Mouse (Mus musculus): ENCODE results near the gene Schip1. TPM values are rescaled to one million over a fixed set of nuclear protein-coding genes. Genes with fewer than 3 reads are reported as not detected.

Gene Schip1
- polyA plus RNA-seq, 1 experiment from 2014 or later = 2.3 TPM

DNA sequence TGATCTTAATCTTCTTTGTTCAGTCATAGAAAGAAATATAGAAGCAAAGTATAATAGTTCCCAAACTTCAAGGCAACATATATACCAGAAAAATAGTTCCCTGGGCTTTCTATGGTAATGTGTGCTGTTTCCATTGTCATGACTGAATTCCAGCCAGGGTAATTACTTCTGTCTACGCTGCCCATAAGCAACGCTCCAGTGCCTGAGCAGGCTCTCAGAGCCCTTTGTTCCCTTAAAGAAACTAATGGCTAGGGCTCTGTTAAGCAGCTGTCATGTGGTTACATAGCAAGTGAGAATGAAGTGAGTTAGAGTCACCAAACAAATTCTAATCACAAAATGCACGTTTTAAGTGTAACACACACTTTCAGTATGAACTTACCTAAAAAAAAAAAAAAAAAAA lies 206.9 kb downstream of the Schip1 start:
- TF ChIP-seq EP300 (IDR thresholded peaks at IDR 0.05; ENCODE audit: low read depth) (no peak), CTCF (IDR thresholded peaks at IDR 0.05; ENCODE audit: low read depth) (no peak)
- Histone ChIP-seq H3K27ac (ENCODE audit: low read depth) (no peak overlapping the region), H3K36me3 (replicated peaks; ENCODE audit: insufficient read depth, low read length) (no peaks in the 10 kb centered on the region), H3K27me3 (ENCODE audit: insufficient read depth, low read length) (no peaks in the 10 kb centered on the region), H3K4me2 (ENCODE audit: low read depth, low read length) (no peak overlapping the region), H3K4me1 (ENCODE audit: insufficient read depth) (no peaks in the 10 kb centered on the region), H3K9ac (replicated peaks) (no peak overlapping the region), H3K4me3 (ENCODE audit: low read depth, low read length) (no peak overlapping the region), H3K9me3 (ENCODE audit: low read length) (no peaks in the 10 kb centered on the region)
- ATAC-seq (no peak), DNase-seq (no peak)
- 65% methylated on average over 3 of the region's 3 CpGs for WGBS (ENCODE audit: insufficient replicate concordance)

GRCm38 (mm10) chr3:68271881-68272280 lies 207.3 kb downstream of the Schip1 start:
- no peaks in the 10 kb centered on the region for H3K9me3 ChIP-seq (ENCODE audit: low read length)
- TF ChIP-seq EP300 (IDR thresholded peaks at IDR 0.05; ENCODE audit: low read depth) (no peak), CTCF (IDR thresholded peaks at IDR 0.05; ENCODE audit: low read depth) (no peak)
- ATAC-seq = no peak
- DNase-seq = no peak
- H3K27ac ChIP-seq (ENCODE audit: low read depth) = no peak overlapping the region
- no peaks in the 10 kb centered on the region for H3K4me1 ChIP-seq (ENCODE audit: insufficient read depth)
- no peaks in the 10 kb centered on the region for H3K36me3 ChIP-seq (replicated peaks; ENCODE audit: insufficient read depth, low read length)
- H3K4me3 ChIP-seq (ENCODE audit: low read depth, low read length) = no peak overlapping the region
- 72% methylated on average over 3 of the region's 3 CpGs for WGBS (ENCODE audit: insufficient replicate concordance)
- no peak overlapping the region for H3K9ac ChIP-seq (replicated peaks)
- H3K4me2 ChIP-seq (ENCODE audit: low read depth, low read length) = no peak overlapping the region
- no peaks in the 10 kb centered on the region for H3K27me3 ChIP-seq (ENCODE audit: insufficient read depth, low read length)

GRCm38 (mm10) chr3:68282844-68283594 lies 218.4 kb downstream of the Schip1 start:
- H3K9ac ChIP-seq (replicated peaks) = no peak overlapping the region
- TF ChIP-seq CTCF (IDR thresholded peaks at IDR 0.05; ENCODE audit: low read depth) (no peak), EP300 (IDR thresholded peaks at IDR 0.05; ENCODE audit: low read depth) (no peak)
- no peaks in the 10 kb centered on the region for H3K9me3 ChIP-seq (ENCODE audit: low read length)
- H3K36me3 ChIP-seq (replicated peaks; ENCODE audit: insufficient read depth, low read length) = no peaks in the 10 kb centered on the region
- ATAC-seq (no peak), DNase-seq (no peak)
- 74% methylated on average over 7 of the region's 7 CpGs for WGBS (ENCODE audit: insufficient replicate concordance)
- no peak overlapping the region for H3K4me3 ChIP-seq (ENCODE audit: low read depth, low read length)
- no peaks in the 10 kb centered on the region for H3K27me3 ChIP-seq (ENCODE audit: insufficient read depth, low read length)
- no peak overlapping the region for H3K4me2 ChIP-seq (ENCODE audit: low read depth, low read length)
- no peaks in the 10 kb centered on the region for H3K4me1 ChIP-seq (ENCODE audit: insufficient read depth)
- no peak overlapping the region for H3K27ac ChIP-seq (ENCODE audit: low read depth)

GRCm38 (mm10) chr3:68283595-68283991 lies 219.0 kb downstream of the Schip1 start:
- 70% methylated on average over 10 of the region's 10 CpGs for WGBS (ENCODE audit: insufficient replicate concordance)
- H3K36me3 ChIP-seq (replicated peaks; ENCODE audit: insufficient read depth, low read length) = no peaks in the 10 kb centered on the region
- H3K27ac ChIP-seq (ENCODE audit: low read depth) = no peak overlapping the region
- H3K4me2 ChIP-seq (ENCODE audit: low read depth, low read length) = no peak overlapping the region
- H3K4me1 ChIP-seq (ENCODE audit: insufficient read depth) = no peaks in the 10 kb centered on the region
- no peaks in the 10 kb centered on the region for H3K27me3 ChIP-seq (ENCODE audit: insufficient read depth, low read length)
- H3K4me3 ChIP-seq (ENCODE audit: low read depth, low read length) = no peak overlapping the region
- no peaks in the 10 kb centered on the region for H3K9me3 ChIP-seq (ENCODE audit: low read length)
- DNase-seq = no peak
- no peak overlapping the region for H3K9ac ChIP-seq (replicated peaks)
- TF ChIP-seq CTCF (IDR thresholded peaks at IDR 0.05; ENCODE audit: low read depth) (no peak), EP300 (IDR thresholded peaks at IDR 0.05; ENCODE audit: low read depth) (no peak)
- no peak for ATAC-seq

DNA sequence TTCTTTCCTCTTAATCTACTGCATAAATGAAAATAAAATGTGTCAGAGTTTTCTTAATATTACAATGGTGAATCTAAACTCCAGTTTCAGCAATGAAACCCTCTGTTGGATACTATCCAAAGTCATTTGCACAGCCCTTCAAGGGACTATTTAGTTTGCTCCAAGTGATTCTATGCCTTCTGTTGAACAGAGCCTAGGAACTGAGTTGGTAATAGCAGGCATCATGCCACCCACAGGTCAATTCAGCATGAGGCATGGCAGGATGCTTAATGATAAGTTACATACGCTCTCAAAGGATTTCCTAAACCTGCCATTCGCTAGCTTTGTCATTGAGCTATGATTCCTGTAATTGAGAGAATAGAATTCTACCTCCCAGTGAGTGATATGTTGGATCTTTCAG lies 219.9 kb downstream of the Schip1 start:
- DNase-seq (no peak), ATAC-seq (no peak)
- Histone ChIP-seq H3K27ac (ENCODE audit: low read depth) (no peak overlapping the region), H3K27me3 (ENCODE audit: insufficient read depth, low read length) (no peaks in the 10 kb centered on the region), H3K9me3 (ENCODE audit: low read length) (no peaks in the 10 kb centered on the region), H3K4me1 (ENCODE audit: insufficient read depth) (no peaks in the 10 kb centered on the region), H3K4me2 (ENCODE audit: low read depth, low read length) (no peak overlapping the region), H3K9ac (replicated peaks) (no peak overlapping the region), H3K36me3 (replicated peaks; ENCODE audit: insufficient read depth, low read length) (no peaks in the 10 kb centered on the region), H3K4me3 (ENCODE audit: low read depth, low read length) (no peak overlapping the region)
- TF ChIP-seq CTCF (IDR thresholded peaks at IDR 0.05; ENCODE audit: low read depth) = no peak
- TF ChIP-seq EP300 (IDR thresholded peaks at IDR 0.05; ENCODE audit: low read depth) = no peak
- 77% methylated on average over 2 of the region's 2 CpGs for WGBS (ENCODE audit: insufficient replicate concordance)

DNA sequence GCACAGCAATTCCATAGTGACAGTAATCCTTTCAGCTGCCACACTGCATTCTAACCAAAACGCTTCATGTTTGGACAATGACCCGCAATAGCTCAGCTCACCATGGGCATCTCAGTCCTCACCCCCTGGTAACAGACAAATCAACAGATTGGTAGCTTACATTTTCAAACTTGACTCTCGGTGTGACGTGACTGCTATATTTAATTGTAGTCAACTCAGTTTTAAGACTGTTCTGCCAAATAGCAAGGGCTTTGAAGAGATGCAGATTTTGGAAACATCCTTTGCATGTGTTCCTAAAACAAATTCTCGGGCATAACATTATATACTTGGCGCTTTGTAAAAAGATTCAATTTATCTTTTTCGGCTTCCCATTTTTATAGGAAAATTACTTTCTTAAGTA lies 232.2 kb downstream of the Schip1 start:
- Histone ChIP-seq H3K4me1 (ENCODE audit: insufficient read depth) (no peaks in the 10 kb centered on the region), H3K4me3 (ENCODE audit: low read depth, low read length) (no peak overlapping the region), H3K36me3 (replicated peaks; ENCODE audit: insufficient read depth, low read length) (no peaks in the 10 kb centered on the region), H3K9me3 (ENCODE audit: low read length) (no peaks in the 10 kb centered on the region), H3K4me2 (ENCODE audit: low read depth, low read length) (no peak overlapping the region), H3K9ac (replicated peaks) (no peak overlapping the region), H3K27me3 (ENCODE audit: insufficient read depth, low read length) (no peaks in the 10 kb centered on the region), H3K27ac (ENCODE audit: low read depth) (no peak overlapping the region)
- DNase-seq (no peak), ATAC-seq (no peak)
- WGBS (ENCODE audit: insufficient replicate concordance) = 85% methylated on average over 7 of the region's 7 CpGs
- TF ChIP-seq CTCF (IDR thresholded peaks at IDR 0.05; ENCODE audit: low read depth) (no peak), EP300 (IDR thresholded peaks at IDR 0.05; ENCODE audit: low read depth) (no peak)
